Mouse (Mus musculus) CD4-positive helper T cell, adult 2 months (primary cell): ENCODE data around the gene Ush2a.

Experiments used
- DNase-seq: peaks from one replicate; pipeline ENCODE4 v3.0.0-alpha.2; 2012; ENCODE audit warnings: low read depth, missing footprints, low spot score

Ush2a gene

DNA sequence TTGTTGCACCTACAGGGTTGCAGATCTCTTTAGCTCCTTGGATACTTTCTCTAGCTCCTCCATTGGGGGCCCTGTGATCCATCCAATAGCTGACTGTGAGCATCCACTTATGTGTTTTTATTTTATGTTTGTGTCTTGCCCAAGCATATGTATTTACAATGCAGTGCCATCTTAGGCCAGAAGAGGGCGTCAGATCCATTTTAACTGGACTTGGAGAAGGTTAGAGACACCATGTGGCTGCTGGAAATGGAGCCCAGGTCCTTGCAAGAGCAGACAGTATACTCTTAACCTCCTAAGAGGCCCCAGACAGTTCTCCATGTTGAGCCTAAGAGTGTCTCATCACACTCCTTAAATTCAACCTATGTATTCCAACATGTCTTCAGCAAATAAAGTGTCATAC is 281.5 kb downstream of the Ush2a start:
- DNase-seq: no peak

DNA sequence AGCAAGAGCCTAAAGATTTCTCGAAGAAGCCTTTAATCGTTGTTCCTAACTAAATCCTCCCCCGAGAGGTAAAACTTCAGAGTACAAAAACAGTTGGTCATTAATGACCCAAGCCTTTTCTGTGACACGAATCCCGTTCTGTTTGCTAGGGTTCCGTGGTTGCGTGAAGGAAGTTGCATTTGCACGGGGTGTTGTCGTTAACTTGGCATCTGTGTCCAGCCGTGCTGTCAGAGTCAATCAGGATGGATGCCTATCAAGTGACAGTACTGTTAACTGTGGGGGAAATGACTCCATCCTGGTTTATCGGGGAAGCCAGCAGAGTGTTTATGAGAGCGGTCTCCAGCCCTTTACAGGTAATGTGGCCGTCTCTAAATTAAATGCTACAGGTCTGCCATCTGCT is 287.9 kb downstream of the Ush2a start:
- no peak for DNase-seq

DNA sequence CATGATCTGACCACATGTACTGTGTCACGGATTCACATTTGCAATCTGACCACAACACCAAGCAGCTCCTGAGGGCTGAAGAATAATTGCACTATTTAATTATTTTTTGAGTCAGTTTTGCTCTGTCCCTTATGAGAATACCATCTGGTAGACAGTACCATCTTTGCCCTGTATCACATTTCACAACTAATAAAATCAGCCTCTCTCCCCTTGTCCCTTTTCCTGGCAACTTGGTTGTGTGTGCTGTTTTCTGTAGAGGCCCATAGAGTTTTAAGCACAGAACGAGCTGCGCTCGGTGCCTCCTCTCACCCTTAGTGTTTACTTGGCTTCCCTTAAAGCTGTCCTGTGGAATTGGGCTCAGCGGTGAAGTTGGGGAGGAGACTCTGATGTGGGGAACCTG is 290.0 kb downstream of the Ush2a start:
- no peak for DNase-seq

DNA sequence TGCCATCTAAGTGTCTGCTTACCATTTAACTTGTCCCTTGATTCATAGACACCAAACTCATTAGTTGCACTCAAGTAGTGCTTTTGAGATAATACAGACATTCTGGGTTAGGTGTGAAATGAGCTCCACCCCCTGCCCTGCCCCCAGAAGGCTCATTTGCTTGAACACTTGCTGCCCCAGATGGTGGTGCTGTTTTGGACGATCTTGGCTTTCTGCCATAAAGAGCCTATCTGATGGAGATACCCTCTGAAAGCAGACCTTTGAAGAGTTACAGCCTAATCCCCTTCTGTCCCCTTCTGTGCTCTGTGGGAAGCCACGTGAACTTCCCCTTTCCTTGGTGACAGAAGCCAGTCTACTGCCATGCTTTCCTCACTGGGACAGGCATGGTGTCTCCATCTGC is 297.1 kb downstream of the Ush2a start:
- DNase-seq: no peak

DNA sequence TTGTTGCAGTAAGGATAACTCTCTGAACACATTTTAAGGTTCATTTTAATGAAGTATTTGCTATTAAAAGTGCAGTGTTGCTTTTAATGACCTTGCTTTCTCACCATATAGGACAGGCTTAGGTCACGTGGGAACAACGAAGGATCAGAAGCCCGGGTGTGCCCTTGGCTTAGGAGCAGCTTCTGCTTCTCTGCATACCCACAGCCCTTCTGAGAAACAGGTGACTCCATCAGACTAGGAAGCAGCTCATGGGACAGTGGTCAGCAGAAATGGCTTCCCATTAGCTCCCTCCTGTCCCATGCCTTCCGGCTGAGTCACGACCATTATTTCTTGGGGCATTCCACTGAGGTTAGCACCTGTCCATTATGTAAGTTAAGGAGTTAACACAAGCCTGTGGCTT is 304.4 kb downstream of the Ush2a start:
- DNase-seq: no peak

DNA sequence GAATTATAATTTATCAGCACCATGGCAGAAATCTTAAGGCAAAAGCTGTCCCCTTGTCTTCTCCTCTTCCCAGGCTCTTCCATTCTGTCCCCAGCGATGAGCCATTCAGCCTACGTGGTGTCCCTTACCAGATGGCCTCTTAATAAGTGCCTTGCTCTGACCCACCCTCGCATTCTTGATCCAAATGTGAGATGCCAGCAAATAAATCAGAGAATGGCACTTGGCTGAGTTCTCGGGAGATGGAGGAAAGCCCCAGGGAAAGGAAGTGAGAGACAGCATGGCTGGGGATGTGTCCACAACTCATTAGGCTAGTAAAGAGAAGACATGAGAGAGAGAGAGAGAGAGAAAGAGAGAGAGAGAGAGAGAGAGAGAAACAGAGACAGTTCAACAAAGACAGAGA is 305.7 kb downstream of the Ush2a start:
- no peak for DNase-seq

DNA sequence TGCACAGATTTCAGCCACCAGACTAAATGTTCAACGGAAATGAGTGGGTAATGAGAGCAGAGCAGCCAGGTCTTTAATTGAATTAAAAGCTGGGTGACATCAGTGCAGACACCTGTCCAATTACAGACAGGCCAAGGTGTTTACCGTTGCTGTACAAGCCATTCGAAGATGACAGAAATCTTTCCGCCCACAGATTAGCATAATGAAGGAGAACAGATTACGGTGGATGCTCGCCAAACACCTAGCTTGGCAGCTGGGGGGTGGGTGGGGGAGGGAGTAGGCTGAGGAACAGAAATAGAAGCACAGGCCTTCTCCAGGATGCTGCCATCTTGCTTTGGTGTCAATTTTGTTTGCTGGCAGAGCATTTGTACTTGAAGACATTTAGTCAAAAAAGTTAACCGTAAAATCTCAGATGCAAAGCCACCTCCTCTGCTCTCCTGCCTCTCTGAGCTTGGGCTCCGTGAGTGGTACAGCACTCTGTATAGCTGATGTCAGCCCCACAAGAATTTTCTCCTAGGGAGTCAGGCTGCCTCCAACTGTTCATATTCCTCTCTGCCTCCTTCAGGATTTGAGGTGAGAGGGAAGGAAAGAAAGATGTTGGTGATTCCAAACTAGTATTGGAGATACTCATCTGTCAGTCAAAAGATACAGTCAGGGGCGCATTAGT is 306.6 kb downstream of the Ush2a start:
- no peak for DNase-seq

DNA sequence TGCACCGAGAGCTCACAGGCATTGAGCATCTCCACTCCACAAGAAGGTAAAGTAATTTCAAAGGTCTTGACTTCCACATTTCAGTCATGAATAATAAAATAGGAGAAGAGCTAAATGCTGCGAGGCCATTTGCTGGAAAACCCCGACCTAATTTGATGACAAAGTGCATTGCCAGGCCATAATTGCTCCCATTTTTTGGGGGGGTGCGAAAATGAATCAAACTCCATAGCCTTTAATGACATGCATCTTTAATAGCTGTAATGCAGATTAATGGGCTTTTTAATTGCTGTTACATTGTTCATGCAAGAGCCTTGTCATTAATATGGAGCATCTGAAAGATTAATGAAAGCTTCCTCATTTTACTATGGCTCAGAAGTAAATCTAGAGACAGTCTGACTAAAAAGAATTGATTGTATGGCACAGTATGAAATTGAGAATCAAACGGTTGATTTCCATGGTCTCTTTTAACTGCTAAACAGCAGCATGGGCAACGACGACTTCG is 314.5 kb downstream of the Ush2a start:
- no peak for DNase-seq

DNA sequence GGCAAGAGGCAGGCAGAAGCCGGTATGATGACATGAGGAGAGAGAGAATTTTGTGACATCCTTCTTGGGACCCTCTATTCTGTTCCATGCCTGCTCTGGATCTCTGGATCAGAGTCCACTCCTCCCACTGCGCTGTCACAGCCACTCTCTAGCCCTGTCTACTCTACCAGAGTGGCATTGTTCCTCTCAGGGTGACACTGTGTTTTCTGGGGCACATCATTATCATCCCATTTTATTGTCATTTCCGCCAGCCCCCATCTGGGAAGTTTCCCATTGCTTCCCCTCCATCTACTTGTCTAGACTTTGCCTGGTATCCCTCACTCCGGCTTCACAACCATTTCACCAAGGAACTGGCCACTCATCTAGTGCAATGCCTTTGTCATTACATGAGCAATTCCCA is 315.6 kb downstream of the Ush2a start:
- no peak for DNase-seq

DNA sequence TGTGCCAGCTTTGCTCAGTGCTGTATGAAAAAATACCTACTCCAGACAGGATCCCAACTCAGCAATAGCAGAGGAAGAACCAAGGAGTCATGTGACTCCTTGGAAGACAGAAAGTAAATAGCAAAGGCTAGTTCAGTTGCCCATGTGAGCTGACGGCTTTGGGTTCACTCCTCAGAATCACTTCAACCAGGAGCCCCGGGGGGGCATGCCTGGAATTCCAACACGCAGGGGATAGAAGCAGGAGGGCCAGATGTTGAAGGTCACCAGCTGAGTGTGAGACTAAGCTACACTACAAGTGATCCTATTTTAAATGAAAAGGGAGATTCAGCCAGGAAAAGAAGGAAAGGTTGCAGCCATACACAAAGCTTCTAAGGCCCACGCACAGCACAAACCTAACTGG is 319.3 kb downstream of the Ush2a start:
- no peak for DNase-seq

DNA sequence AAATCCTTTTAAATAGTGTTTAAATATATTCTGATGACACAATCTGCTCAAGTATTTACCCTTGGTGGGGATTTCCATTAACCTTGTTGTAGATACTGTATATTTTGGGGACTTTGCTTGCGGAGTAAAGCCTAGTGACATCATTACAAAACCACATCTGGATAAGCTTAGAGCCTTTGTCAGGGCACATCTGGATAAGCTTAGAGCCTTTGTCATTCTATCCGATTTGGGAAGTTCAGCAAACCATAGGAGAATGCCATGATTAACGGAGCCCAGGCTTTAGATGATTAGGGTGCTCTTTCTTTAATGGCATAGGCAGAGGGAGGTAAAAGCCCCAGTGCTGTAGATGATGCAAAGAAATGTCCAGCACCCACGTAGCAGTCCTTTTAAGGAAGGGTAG is 333.4 kb downstream of the Ush2a start:
- no peak for DNase-seq

DNA sequence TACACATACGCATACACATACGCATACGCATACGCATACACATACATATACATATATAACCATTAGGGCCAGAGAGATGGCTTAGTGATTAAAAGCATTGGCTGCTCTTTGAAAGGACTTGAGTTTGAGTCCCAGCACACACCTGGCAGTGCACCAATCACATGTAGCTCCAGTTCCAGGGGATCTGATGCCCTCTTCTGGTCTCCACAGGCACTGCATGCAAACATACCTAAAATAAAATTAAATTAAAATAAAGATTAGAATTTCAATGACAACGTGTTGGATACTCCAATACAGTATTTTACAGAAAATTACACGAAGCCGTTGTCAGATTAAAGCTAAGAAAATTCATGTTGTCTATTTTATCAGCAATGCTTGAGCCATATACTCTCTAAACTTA is 336.2 kb downstream of the Ush2a start:
- no peak for DNase-seq

DNA sequence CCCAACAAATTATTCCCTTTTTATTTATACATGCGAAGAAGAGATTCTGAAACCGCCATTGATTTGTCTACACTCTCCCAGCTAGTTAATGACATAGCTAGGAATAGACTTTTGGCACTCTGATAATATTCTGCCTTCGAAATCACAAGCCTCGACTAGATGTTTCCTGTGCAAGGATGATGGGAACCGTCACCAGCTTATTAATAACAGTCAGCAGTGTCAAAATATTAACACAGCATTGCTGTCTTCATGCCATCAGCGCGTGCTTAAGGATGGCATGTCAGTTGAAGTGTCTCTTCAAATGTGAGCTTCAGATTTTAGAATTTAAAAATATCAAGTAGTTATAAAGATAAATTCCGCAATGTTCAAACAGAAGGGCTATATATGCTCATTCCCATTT is 337.3 kb downstream of the Ush2a start:
- DNase-seq: no peak

DNA sequence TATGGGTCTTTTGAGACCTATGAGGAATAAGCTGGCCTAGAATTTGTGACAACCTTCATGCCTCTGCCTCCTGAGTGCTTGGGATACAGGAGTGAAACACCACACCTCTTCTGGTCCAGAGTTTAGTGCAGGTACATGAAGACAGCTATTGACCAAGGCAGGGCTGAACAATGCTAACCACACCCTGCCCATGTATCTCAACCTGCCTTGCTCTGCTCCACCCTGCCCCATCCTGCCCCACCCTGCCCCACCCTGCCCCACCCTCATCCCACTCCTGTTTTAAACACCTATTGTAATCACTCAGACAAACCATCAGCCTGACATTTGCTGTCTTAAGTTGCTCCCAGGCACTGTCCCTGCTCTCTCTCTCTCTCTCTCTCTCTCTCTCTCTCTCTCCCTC is 344.6 kb downstream of the Ush2a start:
- DNase-seq: no peak

DNA sequence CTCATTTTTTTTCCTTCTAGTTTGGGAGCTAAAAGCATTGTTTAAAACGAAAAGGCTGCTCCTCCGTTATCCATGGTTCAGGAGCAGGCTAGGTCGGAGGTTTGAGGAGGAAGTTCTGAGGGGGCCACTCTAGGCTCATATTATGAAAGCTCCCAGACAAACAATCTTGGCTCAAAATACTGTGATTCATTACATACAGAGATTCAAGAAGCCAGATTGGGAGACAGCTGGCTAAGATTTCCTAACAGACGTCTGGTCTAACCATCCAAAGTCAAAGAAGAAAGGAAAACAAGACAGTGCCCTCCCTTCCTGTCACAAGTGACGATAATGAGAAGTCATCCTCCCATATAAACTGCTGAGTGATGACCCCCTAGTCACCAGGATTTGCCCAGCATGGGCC is 354.7 kb downstream of the Ush2a start:
- DNase-seq: no peak

DNA sequence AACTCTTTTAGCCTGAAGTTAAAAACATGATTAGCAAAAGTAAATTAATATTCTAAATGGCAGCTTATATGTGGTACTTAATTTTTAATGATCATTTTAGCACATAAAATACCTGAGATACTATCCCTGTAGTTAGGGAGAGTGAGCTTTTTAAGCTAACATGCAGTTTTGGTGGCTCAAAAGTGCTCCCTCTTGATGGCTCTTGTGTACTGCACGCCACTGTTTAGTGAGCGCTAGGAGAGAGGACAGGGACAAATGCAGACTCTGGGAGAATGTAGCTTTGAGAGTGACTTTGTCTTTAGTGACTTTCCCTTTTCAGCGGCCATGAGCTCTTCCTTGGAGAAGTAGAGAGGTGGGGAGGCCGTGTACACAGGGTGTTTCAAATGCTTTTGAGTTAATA is 371.9 kb downstream of the Ush2a start:
- DNase-seq: no peak

DNA sequence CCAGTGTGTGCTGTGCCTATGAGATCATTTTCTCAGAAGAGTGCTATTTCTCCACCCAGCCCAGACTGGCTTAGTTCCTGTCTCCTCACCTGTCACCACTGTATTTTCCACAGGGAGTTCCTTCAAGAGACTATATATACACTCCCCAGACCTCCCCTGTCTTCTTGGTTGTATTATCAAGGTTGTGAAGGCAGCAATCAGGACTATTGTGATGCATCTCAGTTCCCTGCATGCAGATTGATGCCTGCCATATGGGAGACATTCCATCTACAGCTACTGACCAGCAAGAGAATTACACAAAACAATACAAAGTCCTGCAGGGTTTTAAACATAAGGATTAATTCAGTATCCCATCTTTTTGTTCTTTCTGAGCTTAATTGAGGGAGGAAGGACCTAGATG is 377.8 kb downstream of the Ush2a start:
- no peak for DNase-seq

DNA sequence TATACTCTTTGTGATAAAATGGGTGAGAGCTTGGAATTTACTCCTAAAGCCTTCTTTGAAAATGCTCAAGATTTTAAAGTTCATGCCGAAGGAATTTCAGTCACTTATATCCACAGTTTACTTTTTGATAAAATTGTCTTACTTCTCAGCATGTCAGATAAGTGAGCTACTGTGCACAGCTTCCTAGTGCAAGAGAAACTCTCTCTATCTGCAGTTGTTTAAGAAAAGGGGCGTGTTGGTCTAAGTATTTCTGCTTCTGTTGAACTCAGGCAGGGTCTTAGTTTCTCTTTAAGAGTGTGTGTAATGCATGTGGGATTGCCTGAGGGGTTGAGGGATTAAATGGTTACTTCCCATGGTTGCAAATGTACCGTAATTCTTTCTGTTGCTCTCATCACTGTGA is 381.3 kb downstream of the Ush2a start:
- no peak for DNase-seq

DNA sequence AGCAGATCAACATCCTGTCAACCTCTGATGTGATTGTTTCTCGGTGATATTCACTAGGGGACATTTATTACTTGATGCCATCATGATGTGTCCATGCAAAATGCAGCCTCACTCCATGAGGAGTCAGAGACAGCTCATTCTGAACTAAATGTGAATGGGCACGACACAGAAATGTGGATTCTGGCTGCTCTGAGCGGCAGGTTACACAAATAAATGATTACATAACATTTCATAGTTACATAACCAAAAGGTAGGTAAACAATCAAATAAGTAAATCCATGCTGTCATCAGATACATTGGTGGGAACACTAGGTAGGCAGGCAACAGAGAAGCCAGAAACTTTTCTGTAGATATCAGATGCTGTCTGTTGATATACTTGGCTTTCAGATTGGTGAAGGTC is 391.2 kb downstream of the Ush2a start:
- DNase-seq: no peak

DNA sequence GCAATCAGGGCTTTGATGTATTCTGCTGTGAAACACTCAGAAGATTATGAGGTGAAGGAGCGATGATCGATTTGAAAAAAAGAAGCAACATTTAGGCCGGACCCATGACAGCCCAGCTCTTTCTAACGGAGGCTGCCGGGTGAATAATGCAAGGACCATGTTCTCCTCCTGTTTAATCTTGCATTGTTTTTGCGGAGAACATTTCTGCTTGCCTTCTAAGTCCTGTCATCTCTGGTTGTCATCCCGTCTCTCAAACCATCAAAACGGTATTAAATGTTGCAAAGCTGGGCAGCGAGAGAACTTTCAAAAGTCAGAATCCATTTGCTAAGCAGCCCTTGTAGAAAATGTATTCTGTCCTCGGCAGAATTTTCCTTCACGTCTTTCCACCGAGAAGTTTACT is 394.3 kb downstream of the Ush2a start:
- no peak for DNase-seq

DNA sequence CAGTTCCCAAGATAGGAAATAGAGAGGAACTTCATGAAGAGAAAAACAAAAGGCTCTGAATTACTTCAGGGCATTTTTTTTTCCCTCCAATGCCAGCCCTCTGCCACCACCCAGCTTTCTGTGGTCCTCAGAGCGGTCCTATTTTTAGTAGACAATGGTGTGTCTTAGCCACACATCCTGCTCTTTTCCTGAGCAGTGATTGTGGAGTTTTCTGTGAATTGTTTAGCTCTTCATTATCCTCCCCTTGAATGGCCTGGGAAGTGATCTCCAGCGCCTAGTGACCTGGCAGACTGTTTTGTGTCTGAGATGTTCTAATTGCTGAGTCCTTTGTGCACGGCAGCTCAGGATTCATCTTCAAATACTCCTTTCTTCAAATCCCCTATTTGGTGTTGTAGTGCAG is 397.3 kb downstream of the Ush2a start:
- no peak for DNase-seq

DNA sequence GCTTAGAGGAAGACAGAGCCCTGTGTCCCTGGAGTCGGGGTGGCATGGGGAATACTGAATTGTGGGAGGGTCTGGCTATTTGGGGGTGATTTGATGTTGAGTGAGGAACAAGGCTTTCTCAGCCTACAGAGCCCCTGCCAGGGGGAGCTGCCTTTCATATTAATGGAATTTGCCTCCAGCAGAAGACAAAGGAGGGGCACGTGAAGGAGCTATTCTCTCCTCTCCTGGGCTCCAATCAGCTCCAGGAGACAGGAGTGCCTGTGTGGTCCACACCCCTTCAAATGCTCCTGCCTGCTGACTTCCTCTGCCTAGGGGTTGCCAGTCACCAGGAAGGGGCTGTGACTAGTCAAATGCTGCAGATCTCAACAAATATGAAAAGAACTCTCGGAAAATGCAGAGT is 398.5 kb downstream of the Ush2a start:
- no peak for DNase-seq

DNA sequence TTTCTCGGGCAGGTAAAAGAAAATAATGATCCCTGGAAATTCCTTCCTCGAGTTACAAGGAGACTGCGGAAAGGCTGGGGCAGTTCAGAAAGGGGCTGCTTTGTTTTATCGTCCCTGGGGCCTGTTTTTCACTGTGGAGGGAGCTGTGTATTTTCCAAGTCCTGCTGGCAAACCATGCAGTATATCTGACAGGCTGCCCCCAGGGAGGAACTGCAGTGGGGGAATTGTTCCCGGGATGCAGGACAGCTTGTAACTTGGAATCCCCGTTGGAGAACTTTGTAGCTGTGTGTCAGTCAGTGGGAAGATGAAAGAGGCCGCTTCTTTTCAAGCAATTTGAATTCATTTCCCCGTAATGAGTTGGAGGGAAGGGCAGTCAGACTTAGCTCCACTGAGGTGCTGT is 399.1 kb downstream of the Ush2a start:
- no peak for DNase-seq

DNA sequence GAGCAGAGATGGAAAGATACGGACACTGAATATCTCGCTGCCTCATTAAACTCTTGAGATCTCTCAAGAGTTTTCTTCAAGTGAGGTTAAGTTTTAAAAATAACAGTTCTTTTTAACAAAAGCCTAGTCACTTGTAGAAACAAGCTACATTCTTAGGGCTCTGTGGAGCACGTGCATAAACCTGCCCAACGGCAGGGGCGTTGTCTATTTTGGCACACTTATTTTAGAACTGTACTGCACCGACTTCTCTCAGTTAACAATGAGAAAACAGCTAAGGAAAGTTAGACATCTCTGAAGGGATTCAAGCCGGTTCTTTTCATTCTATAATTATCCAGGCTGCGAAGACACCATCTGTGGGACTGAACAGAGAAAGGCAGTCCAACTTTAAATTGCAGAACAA is 405.6 kb downstream of the Ush2a start:
- no peak for DNase-seq
